Mouse (Mus musculus) midbrain, postnatal 0 days (tissue): ENCODE results near the gene Icam4. TPM values are rescaled to one million over a fixed set of nuclear protein-coding genes. Genes with fewer than 3 reads are reported as not detected.

ENCODE experiments used
- ATAC-seq: fragments of 200-750 bp; cut with Nextera tagmentation; 2 replicates; pipeline ENCODE4 v1.8.0; 2017; ENCODE audit warnings: moderate number of reproducible peaks, mild to moderate bottlenecking, moderate TSS enrichment, moderate library complexity; ENCODE audit not compliant: low FRiP score
- DNase-seq: peaks from one replicate; pipeline ENCODE4 v3.0.0-alpha.2; 2015; ENCODE audit warnings: low spot score
- H3K27ac ChIP-seq: fragments of 300-500 bp; sonication (generic); 2 replicates; pipeline ENCODE4 v1.5.1; 2014; ENCODE audit warnings: low read depth, mild to moderate bottlenecking, low read length, mixed read lengths
- H3K27me3 ChIP-seq: fragments of 300-500 bp; sonication (generic); 2 replicates; pipeline ENCODE4 v1.6.1; 2014; ENCODE audit warnings: low read length, control low read depth, mixed read lengths; ENCODE audit not compliant: insufficient read depth
- H3K36me3 ChIP-seq: fragments of 300-500 bp; sonication (generic); 2 replicates; pipeline ENCODE4 v1.6.1; 2014; ENCODE audit warnings: low read length, control low read depth, mixed read lengths; ENCODE audit not compliant: insufficient read depth
- H3K4me1 ChIP-seq: fragments of 300-500 bp; sonication (generic); 2 replicates; pipeline ENCODE4 v1.6.1; 2014; ENCODE audit warnings: mild to moderate bottlenecking, control low read depth, antibody characterized with exemption, low read length, mixed read lengths; ENCODE audit not compliant: insufficient read depth
- H3K4me2 ChIP-seq: fragments of 300-500 bp; sonication (generic); 2 replicates; pipeline ENCODE4 v1.6.1; 2014; ENCODE audit warnings: low read depth, mild to moderate bottlenecking, low read length, mixed read lengths; ENCODE audit not compliant: poor library complexity, severe bottlenecking
- H3K4me3 ChIP-seq: fragments of 300-500 bp; sonication (generic); 2 replicates; pipeline ENCODE4 v1.5.1; 2014; ENCODE audit warnings: low read depth, mild to moderate bottlenecking, low read length, moderate library complexity
- H3K9ac ChIP-seq: fragments of 300-500 bp; sonication (generic); replicated peaks from 2 replicates; pipeline ENCODE4 v1.6.1; 2014; ENCODE audit warnings: mild to moderate bottlenecking, low read length, moderate library complexity, mixed read lengths; ENCODE audit not compliant: poor library complexity, severe bottlenecking
- H3K9me3 ChIP-seq: fragments of 300-500 bp; sonication (generic); 2 replicates; pipeline ENCODE4 v1.6.1; 2016; ENCODE audit warnings: low read length, control low read depth
- CTCF ChIP-seq: IDR thresholded peaks from 2 replicates; pipeline ENCODE4 v1.5.1; 2016; ENCODE audit warnings: antibody characterized with exemption, mild to moderate bottlenecking
- WGBS: fragments of 180-500 bp; shearing (Covaris S2); extraction: QIAGEN DNeasy Blood & Tissue Kit; methylation state at CpG from one replicate; pipeline ENCODE4 v1.1.7; 2014; 5-methylcytosine and 5-hydroxymethylcytosine counted together
- polyA plus RNA-seq: library from polyadenylated mRNA; unstranded; fragments of >200 nt; fragmentation: Nextera tagmentation; extraction: Ambion mirVana; gene quantifications from 2 replicates; pipeline ENCODE4 v1.2.1, GENCODE M21; 2015
- total RNA-seq: library from RNA; depleted of rRNA; stranded (reverse); fragments of >200 nt; gene quantifications from 2 replicates; pipeline ENCODE4 v1.2.3, GENCODE M21; 2014

The Icam4 gene
- total and polyA plus RNA-seq, 2 experiments from 2014 or later = 0.30 TPM; not detected in 1

DNA sequence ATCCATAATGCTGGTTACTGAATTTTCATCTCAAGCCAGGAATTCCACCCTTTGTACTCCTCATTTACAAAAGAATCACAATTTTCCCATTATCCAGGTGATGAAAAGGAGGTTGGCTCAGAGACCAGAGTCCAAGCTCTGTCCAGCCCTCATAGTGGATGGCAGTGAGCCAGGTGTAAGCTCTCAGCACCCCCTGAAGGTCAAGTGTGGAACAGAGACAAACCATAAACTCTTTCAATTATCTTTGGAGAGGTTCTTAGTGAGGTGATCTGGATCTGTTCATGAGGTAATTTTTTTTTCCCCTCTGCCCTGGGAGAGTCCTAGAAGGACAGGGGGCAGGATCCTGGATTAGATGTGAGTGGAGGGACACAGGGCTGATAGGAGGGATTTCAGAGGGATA lies 28.4 kb upstream of the Icam4 start:
- Histone ChIP-seq H3K4me1 (no peaks in the 10 kb centered on the region), H3K36me3 (peaks cover 7% of the 10 kb centered on the region), H3K27ac (no peak overlapping the region), H3K4me2 (no peak overlapping the region), H3K9me3 (no peaks in the 10 kb centered on the region), H3K4me3 (no peak overlapping the region), H3K27me3 (no peaks in the 10 kb centered on the region), H3K9ac (no peak overlapping the region)
- TF ChIP-seq CTCF = peak; percentile 52
- ATAC-seq (no peak), DNase-seq (peak; percentile 28)

DNA sequence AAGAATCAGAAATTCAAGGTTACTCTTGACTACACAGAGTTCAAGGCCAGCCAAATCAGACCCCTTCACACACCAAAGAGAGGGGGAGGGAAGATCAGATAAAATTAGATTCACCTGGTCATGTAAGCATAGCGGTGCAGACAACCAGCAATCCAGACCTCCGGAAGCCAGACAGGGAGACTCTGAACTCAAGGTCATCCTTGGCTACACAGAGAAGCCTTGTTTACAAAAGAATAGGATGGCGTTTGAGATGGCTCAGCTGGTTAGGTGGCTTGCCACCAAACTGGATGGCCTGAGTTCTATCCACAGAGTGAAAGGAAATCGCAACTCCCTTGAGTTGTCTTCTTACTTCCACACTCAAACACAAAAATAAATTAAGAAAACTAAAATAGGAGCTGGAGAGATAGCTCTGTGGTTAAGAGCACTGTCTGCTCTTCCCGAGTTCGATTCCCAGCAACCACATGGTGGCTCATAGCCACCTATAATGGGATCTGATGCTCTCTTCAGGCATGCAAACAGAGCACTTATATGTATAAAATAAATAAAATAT lies 27.4 kb upstream of the Icam4 start:
- no peak overlapping the region for H3K27ac ChIP-seq
- H3K9me3 ChIP-seq = no peaks in the 10 kb centered on the region
- no peaks in the 10 kb centered on the region for H3K4me1 ChIP-seq
- DNase-seq = no peak
- peaks cover 14% of the 10 kb centered on the region for H3K36me3 ChIP-seq
- no peak for ATAC-seq
- no peak for TF ChIP-seq CTCF
- H3K4me3 ChIP-seq = peak overlapping the region; percentile 79; the same call in 1 of the 2 replicates
- H3K4me2 ChIP-seq = no peak overlapping the region; the same call in 1 of the 2 replicates
- H3K27me3 ChIP-seq = no peaks in the 10 kb centered on the region
- H3K9ac ChIP-seq = no peak overlapping the region
- 74% methylated on average over 6 of the region's 6 CpGs for WGBS

DNA sequence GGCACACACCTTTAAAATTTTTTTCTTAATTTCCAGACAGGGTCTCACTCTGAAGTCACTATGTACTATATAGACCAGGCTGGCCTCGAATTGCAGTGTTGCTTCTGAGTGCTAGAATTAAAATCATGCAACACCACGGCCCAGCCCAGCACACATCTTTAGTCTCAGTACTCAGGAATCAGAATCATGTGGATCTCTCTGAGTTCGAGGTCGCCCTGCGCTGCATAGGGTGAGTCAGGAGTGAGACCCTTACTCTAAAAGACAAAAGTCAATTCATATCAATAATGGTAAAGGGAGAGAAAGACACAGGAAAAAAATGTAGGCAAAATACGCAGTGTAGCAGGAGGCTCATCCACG lies 26.9 kb upstream of the Icam4 start:
- DNase-seq = no peak
- WGBS = 11% methylated on average over 7 of the region's 7 CpGs

DNA sequence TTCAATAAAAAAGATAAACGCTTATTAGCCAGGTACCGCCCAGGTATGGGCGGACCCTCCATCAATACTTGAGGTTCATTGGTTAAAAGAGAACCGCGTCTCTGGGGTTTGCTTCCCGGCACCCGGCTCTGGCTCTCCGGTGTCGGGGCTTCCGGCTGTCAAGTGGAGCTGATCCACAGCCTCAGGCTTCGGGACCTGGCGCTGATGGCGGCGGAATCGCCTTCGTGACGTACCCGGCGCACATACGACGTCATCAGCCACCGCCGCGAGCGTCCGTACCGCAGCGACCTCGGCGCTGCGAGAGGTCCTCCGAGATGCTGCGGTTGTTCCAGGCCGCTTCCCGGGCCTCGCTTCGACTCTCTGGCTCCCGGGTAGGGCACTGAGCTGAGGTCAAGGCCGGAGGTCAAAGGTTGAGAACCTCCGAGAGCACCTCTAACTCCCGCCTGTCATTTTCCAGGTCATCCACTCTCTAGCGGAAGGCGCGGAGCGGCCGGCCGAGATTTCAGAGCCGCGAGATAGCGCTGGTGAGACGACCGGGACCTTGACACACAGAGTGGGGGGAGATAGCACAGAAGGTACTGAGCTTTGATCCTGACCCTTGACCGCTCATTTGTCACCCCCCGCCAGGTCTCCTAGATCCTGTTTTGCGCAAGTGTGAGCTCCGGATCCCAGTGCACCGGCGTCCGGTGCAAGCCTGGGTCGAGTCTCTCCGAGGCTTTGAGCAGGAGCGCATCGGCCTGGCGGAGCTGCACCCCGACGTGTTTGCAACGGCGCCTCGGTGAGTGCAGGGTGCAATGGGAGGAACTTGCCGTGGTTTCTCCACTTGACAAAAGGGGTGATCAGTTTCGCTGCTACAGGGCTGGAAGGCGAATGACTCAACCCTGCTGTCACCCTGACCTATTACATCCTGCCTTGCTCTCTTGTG lies 26.3 kb upstream of the Icam4 start, which contains the start of gene Mrpl4:
Mrpl4 (plus strand) TSS at position 112 of the 925 bp plus-strand sequence.
- DNase-seq (peak; percentile 92), ATAC-seq (peak; percentile 88)
- peak within 1 kb of the TSS; percentile 78 for H3K27ac ChIP-seq
- peak within 1 kb of the TSS; percentile 79 for H3K4me3 ChIP-seq
- H3K27me3 ChIP-seq = no peaks in the 10 kb centered on the region
- no peaks in the 10 kb centered on the region for H3K9me3 ChIP-seq
- no peaks in the 10 kb centered on the region for H3K4me1 ChIP-seq
- peak within 1 kb of the TSS; percentile 77 for H3K4me2 ChIP-seq
- TF ChIP-seq CTCF = peak; percentile 9
- H3K9ac ChIP-seq = peak within 1 kb of the TSS; percentile 77
- under 1% methylated on average over 72 of the region's 72 CpGs for WGBS
- peaks cover 25% of the 10 kb centered on the region for H3K36me3 ChIP-seq

More for the DNA sequence above, 26.9 kb upstream of the Icam4 start:
- peak; percentile 36 for ATAC-seq
- H3K4me3 ChIP-seq = peak overlapping the region; percentile 79
- H3K9ac ChIP-seq = peak overlapping the region; percentile 77
- peak overlapping the region; percentile 78 for H3K27ac ChIP-seq
- TF ChIP-seq CTCF = no peak
- no peaks in the 10 kb centered on the region for H3K9me3 ChIP-seq
- no peaks in the 10 kb centered on the region for H3K27me3 ChIP-seq
- peak overlapping the region; percentile 77 for H3K4me2 ChIP-seq
- peaks cover 18% of the 10 kb centered on the region for H3K36me3 ChIP-seq
- H3K4me1 ChIP-seq = no peaks in the 10 kb centered on the region

DNA sequence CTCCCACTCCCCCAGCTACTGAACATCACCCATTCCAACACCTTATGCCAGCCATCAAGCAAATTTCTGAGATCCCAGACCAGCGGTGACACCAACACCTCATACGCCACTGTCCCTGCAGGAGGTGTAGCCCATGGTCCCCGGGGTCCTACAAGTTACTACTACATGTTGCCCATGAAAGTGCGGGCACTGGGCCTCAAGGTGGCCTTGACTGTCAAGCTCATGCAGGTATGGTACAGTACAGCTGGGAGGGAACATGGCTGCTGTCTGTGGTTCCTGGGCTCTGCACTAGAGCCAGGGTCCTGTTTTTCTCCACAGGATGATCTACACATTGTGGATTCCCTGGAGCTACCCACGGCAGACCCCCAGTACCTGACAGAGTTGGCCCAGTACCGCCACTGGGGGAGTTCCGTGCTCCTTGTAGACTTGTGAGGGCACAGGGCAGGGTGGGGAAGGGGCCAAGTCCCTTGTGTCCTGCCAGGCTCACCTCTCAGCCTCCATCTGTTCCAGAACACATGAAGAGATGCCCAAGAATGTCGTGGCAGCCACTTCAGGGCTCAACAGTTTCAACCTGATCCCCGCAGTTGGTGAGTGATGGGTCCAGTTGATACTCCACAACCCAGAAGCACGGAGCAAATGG lies 21.7 kb upstream of the Icam4 start:
- Histone ChIP-seq H3K9me3 (no peaks in the 10 kb centered on the region), H3K27me3 (0 out of 2 replicates have a peak, but pooled peaks cover 3% of the 10 kb centered on the region), H3K4me3 (no peak overlapping the region), H3K36me3 (peaks cover 35% of the 10 kb centered on the region), H3K27ac (no peak overlapping the region), H3K4me2 (no peak overlapping the region), H3K9ac (no peak overlapping the region), H3K4me1 (no peaks in the 10 kb centered on the region)
- 94% methylated on average over 10 of the region's 10 CpGs for WGBS
- TF ChIP-seq CTCF = no peak
- no peak for ATAC-seq
- no peak for DNase-seq
